Mouse (Mus musculus): ENCODE measurements around the gene AL731706.1.

- TF ChIP-seq POLR2A (IDR thresholded peaks at IDR 0.05; ENCODE audit: extremely low read depth, insufficient read depth, low read length) (no peak), CTCF (IDR thresholded peaks at IDR 0.05; ENCODE audit: low read depth, low read length) (no peak)
Observed at GRCm38 (mm10) chr2:136833976-136834714, 57.0 kb downstream of the AL731706.1 start.

Data from liver, adult 2 months (tissue).